Mouse (Mus musculus) layer of hippocampus, adult 2 months (tissue): ENCODE data around the gene 4930407I10Rik. TPM values are rescaled to one million over a fixed set of nuclear protein-coding genes. Genes with fewer than 3 reads are reported as not detected.

Source experiments
- DNase-seq, 2 experiments: peaks; one replicate each; pipeline ENCODE4 v3.0.0; 2022; ENCODE audit warnings: low spot score in 2 of 2
- H3K27ac ChIP-seq: fragments of 200-600 bp; 2 replicates; pipeline ENCODE4 v1.8.1; 2022
- H3K4me3 ChIP-seq: fragments of 200-600 bp; 2 replicates; pipeline ENCODE4 v1.8.1; 2022; ENCODE audit warnings: mild to moderate bottlenecking
- CTCF ChIP-seq: fragments of 200-600 bp; conservative IDR thresholded peaks from 2 replicates; pipeline ENCODE4 v1.8.1; 2022; ENCODE audit warnings: antibody characterized with exemption, mild to moderate bottlenecking, moderate library complexity
- total RNA-seq, 2 experiments: library from RNA; stranded (reverse); gene quantifications; 2 replicates each; pipeline ENCODE4 v1.2.3; 2021

The 4930407I10Rik gene
- total RNA-seq, 2 experiments from 2014 or later: not detected

DNA sequence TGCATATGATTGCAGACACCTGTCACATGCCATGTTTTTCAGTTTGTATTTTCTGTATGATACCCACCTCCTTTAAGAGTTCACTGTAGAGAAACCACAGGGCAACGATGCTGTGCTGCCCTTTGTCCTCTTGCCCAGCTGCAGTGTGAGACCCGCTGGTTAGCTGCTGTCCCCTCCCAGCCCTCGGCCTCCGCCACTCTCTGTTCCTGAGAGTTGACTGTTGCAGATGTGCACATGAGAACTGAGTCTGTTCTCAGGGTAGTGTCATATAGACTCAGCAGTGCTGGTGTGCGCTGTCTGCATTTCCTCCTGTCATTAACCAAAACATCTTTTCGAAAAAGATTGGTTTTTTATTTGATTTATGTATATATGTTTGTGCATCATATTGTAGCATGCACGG lies 26.6 kb upstream of the 4930407I10Rik start:
- Histone ChIP-seq H3K27ac (no peak overlapping the region), H3K4me3 (no peak overlapping the region)
- no peak for TF ChIP-seq CTCF
- DNase-seq: no peak

DNA sequence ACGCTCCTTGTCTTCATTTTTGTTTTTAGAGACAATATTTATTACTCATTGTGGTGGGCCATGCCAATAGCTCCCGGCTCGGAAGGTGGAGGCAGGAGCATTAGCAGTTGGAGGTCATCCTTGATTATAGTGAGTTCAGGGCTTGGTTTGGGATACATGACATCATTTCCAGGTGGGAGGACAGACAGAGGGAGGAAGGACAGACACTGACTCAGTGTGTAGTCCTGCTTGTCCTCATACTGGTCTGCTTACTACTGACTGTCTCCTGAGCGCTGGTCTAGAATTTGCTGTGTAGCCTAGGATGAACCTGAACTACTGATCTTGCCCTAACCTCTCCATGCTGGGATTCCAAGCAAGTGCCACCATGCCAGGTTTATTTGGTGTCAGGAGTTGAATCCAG lies 25.2 kb upstream of the 4930407I10Rik start, which contains the start of gene Desi1:
TSS of gene Desi1 (minus strand) at position 101 of the 400 bp plus-strand sequence.
- no peak for DNase-seq
- no peak for TF ChIP-seq CTCF
- H3K27ac ChIP-seq: no peak within 1 kb of the TSS
- H3K4me3 ChIP-seq: no peak within 1 kb of the TSS

DNA sequence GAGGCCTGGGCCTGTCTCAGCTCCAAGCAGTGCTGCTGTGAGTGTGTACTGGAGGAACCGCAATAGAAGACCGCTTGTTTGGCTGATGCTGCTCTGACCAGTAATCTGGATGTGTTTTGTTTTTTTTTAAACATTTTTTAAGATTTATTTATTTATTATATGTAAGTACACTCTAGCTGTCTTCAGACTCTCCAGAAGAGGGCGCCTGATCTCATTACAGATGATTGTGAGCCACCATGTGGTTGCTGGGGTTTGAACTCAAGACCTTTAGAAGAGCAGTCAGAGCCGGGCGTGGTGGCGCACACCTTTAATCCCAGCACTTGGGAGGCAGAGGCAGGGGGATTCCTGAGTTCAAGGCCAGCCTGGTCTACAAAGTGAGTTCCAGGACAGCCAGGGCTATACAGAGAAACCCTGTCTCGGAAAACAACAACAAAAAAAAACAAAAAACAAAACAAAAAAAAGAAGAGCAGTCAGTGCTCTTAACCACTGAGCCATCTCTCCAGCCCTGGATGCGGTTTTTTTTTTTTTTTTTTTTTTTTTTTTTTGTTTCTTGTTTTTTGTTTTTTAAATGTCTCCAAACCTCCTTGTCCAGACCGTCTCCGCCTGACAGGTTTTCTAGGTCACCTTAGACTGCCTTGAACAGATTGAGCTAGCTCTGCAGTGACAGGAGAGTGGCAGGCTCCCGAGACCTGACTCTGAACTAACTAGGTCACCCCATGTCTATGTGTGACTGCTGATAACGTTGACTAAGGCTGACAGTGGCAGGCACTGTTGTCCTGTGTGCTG lies 22.9 kb upstream of the 4930407I10Rik start:
- DNase-seq: peak in 1 of 2 experiments; percentile 33
- H3K27ac ChIP-seq: no peak overlapping the region

DNA sequence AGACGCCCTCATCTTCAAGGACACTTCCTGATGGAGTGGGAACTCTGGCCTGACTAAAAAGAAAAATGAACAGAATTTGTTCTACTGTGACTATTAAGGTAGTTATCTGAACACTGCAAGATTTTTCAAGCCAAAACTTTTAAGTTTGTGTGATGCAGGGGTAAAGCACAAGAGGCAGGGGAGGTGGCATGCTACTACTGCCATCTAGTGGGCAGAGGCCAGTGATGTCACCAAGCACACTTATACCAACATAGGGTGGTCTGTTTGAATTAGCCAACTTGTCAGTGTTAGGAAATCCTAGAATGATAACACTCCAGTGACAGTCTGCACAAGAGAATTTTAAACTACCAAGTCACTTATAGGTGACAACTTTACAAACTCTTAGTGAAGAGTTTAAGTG lies 18.3 kb upstream of the 4930407I10Rik start:
- Histone ChIP-seq H3K4me3 (no peak overlapping the region), H3K27ac (no peak overlapping the region)
- DNase-seq: peak in 1 of 2 experiments; percentile 40
- peak; percentile 92 for TF ChIP-seq CTCF

More for the DNA sequence above, 22.9 kb upstream of the 4930407I10Rik start:
- TF ChIP-seq CTCF: peak; percentile 77
- no peak overlapping the region for H3K4me3 ChIP-seq

DNA sequence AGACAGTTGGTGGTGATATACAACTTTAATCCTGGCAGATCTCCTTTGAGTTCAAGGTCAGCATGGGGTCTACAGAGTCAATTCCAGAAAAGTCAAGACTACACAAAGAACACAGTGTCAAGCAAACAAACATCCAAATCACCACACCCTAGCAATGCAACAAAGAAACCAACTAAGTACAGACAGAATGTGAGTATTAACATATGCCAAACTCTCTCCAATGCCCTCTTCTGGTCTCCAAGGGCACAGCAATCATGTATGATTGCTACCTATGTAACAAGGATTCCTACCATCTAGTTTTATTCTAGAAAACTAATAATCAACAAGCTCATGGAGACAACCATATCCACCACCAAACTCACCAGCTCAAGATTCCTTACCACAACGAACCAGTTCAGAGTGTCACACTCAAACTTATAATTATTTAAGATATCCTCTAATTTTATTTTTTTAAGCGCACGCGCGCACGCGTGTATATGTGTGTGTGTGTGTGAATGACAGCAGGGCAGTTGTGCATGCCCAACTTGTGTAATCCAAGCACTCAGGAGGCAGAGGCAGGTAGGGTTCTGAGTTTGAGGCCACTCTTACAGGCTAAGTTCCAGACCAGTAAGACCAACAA lies 14.7 kb upstream of the 4930407I10Rik start:
- Histone ChIP-seq H3K27ac (no peak overlapping the region), H3K4me3 (no peak overlapping the region)
- no peak for DNase-seq
- TF ChIP-seq CTCF: peak; percentile 75

DNA sequence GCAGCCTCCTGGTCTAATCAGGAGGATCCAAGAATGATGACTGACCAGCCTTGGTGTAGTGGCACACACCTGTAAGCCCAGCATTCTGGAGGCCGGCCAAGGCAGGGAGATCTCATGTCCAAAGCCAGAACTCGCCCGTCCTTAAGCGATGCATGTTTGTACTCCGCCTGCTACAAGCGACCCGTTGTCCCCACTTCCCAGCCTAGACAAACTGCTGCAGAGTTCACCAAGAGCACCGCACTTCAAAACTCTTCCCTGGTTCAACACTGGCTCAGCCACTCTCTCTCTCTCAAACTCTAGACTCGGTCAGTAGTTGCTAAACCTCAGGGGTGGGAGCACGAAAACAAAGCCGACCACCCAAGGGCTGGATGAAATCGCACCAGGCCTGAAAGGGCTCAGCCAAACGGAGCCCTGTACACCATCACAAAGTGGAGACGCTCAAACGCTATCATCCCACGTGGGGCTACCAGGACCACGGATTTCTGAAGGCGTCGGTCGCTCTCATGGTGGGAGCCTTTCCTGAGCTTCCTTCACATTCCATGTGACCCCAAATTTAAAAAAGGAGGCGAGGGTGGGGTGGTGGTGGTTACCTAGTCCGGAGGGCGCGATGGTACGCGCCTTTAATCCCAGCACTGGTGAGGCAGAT lies 12.6 kb upstream of the 4930407I10Rik start:
- TF ChIP-seq CTCF: no peak
- Histone ChIP-seq H3K4me3 (peak overlapping the region; percentile 97), H3K27ac (peak overlapping the region; percentile 94)
- no peak for DNase-seq

DNA sequence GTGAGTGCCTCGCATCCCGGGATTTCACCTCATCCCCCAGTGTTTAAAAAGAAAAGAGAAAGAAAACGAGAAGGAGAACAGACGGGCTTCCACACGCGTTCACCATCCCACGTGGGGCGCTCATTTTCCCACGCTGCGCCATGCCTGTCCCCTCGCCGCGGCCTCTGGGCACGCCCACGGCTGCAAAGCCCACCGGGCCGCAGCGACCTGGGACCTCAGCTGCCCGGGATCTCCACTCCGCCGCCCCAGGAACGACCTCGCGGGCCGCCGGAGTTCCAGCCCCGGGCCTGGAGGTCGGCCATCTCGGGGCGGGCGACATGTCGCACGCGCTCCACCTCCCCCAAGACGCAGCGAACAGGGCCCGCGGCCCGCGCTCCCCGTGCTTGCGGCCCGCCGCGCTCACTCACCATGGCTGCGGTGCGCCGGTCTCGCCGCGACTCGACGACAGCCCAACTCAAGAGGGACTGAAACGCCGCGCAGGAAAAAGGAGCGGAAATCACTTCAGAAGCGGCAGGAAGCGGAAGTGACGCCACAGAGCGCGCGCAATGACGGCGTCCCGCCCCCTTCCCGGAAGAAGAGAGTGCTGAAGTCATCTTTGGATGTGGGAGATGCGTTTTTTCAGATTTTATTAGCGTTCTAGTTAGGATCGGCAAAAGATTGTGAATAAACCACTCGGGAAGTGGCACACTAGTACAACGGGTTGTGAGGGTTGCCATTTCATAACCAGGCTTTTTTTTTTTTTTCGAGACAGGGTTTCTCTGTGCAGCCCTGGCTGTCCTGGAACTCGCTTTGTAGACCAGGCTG lies 11.7 kb upstream of the 4930407I10Rik start, which contains the start of gene Snu13:
TSS of gene Snu13 (minus strand) at position 519 of the 804 bp plus-strand sequence.
- TF ChIP-seq CTCF: no peak
- peak within 1 kb of the TSS; percentile 94 for H3K27ac ChIP-seq
- peak; percentile 91 to 95 for DNase-seq
- H3K4me3 ChIP-seq: peak within 1 kb of the TSS; percentile 97

DNA sequence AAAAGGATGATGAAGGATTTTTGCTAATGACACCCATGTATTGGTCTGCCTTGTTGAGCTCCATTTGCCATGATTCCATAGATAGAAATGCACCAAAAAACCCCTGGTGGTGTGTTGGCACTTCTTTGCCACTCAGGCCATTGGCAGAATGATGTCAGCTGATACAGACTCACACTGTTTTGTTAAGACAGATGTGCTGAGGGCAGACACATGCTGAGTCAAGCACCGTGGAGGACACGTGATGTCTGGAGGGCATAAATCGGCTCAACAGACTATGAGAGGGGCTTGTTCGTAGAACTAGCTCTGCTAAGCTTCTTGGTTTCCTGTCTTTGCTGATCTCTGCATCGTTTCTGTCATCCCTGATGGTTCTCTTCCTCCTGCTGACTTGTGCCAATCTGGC lies 6.4 kb upstream of the 4930407I10Rik start:
- no peak overlapping the region for H3K4me3 ChIP-seq
- TF ChIP-seq CTCF: no peak
- H3K27ac ChIP-seq: no peak overlapping the region
- no peak for DNase-seq

DNA sequence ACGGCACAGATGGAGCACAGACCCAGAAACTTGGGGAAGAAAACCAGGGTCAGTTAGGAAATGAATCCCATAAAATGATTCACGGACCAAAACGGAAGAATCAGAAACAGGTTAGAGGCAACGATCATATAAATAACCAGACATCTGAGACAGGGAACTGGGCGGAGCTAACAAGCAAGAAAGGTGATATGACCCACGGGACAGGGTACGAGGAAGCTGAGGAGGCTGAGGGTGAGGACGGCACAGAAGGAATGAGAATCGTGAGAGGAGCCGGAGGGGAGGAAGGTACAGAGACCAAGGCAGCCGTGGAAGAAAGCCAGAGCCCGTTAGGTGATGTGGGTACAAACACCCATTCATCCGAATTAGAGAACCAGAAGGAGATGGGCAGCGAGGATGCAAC lies 5.0 kb downstream of the 4930407I10Rik start:
- H3K27ac ChIP-seq: no peak overlapping the region
- TF ChIP-seq CTCF: no peak
- H3K4me3 ChIP-seq: no peak overlapping the region
- DNase-seq: no peak

DNA sequence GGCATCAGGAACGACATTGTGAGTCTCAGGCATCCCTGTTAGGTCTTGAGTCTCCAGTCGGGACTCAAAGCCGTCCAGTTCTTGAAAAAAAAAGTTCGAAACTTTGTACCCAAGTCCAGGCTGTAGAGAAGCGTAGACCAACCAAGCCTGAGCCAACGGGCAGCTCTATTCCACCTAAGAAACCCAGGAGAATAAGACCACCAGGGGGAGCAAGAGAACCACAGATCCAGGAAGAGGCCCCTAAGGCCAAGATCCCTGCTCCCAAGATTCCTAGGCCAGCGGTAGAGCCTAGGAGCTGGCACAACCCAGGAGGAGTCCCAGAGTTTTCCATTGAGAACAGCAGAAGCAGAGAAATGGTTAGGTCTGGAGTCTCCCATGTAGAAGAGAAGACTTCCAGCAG lies 6.6 kb downstream of the 4930407I10Rik start:
- TF ChIP-seq CTCF: peak; percentile 95
- Histone ChIP-seq H3K4me3 (no peak overlapping the region), H3K27ac (no peak overlapping the region)
- peak; percentile 72 to 91 for DNase-seq

DNA sequence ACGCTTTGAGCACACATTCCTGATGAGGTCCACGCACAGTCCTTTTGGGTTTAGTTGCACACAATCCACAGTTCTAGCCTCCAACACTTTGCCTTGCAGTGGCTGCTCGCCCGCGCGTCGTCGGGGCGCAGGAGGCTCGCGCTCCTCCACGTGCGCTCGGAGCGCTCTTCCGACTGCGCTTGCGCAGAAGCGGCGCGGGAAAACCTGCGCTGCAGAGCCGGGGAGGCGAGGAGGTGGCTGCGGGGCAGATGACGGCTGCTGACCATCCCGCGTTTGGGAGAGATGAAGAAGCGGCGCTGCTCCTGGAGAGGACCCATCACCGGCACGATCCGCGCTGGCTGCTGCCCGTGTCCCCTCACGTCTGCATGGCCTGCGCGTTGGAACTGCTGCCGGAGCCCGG lies 10.9 kb downstream of the 4930407I10Rik start, which contains the start of gene Mei1:
TSS of gene Mei1 (plus strand) at position 99 of the 400 bp plus-strand sequence.
- DNase-seq: no peak
- Histone ChIP-seq H3K27ac (no peak within 1 kb of the TSS), H3K4me3 (no peak within 1 kb of the TSS; the same call in 1 of the 2 replicates)
- TF ChIP-seq CTCF: no peak

DNA sequence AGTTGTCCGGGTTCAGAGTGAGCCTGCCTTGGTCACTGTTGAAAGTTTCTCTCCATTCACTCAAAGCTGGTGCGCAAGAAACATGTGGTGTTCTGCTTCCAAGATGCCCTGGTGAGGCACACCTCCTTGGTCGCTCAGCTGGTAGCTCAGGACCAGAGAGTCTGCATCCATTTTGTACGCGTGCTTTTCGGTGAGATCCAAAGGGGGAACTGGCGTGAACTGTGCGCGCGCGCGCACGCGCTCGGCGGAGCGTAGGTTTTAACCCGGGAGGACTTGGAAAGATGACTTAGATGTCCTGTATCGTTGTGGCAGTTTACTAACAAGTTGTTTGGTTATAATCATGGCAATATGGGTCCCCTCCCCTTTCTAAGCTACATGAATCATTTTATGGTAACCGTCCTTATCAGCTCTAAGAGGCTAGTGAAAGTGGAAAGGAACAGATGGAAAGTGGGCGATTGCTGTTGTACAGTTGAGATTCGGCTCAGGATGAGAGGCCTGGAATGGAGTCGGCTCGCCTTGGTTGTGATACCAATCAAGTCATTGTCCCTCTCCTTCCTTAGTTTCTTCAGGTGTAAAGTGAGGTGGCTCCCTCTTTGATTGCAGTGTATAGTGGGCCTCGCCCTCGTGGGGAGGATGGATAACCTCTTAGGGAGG lies 13.0 kb downstream of the 4930407I10Rik start:
- no peak overlapping the region for H3K27ac ChIP-seq
- H3K4me3 ChIP-seq: no peak overlapping the region
- peak in 1 of 2 experiments; percentile 43 for DNase-seq
- no peak for TF ChIP-seq CTCF
